21 mouse cellular contexts compared by ENCODE assay signal in the genomic region with DNA sequence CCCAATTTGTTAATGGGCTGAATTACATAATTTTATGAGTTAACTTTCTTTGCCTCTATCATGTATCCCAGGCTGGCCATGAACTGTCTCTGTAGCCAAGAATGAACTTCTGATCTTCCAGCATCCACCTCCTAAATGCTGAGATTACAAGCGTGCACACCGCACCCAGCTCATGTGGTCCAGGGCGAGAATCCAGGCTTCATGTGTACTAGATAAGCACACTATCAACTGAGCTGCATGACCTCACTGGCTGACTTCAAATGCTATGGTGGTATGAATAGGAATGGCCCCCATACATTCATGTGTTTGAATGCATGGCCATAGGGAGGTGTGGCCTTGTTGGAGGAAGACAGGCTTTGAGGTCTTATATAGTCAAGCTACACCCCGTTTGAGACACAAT. TPM values are rescaled to one million over a fixed set of nuclear protein-coding genes. Genes with fewer than 3 reads are reported as not detected.
DNase-seq lines count a peak whose midpoint lies in the region; ATAC-seq and TF ChIP-seq lines count a peak whose summit lies in the region.
"Had no signal": no experiment of that assay in that cellular context is flagged by ENCODE, and none has a peak within 500 bp of the region (broad histone marks: within the 10 kb centered on the region; RNA-seq: fewer than 3 reads in every experiment).

No protein-coding gene starts in this region.

- no peak for TF ChIP-seq RAD21 in MEL (IDR thresholded peaks at IDR 0.05; ENCODE audit: low read depth, low read length)

- H3K4me1 ChIP-seq in MEL (ENCODE audit: control insufficient read depth in 1 of 2, insufficient read depth in 2 of 2, low read length in 2 of 2): no peaks in the 10 kb centered on the region
- peaks cover 18% of the 10 kb centered on the region for H3K4me1 ChIP-seq in liver, embryonic 11.5 days (replicated peaks; ENCODE audit: control insufficient read depth, insufficient read depth, low read length)
- peaks cover 75% of the 10 kb centered on the region for H3K4me1 ChIP-seq in liver, embryonic 15.5 days (replicated peaks)
- peaks cover 7% of the 10 kb centered on the region; the same call in 1 of the 2 replicates for H3K4me1 ChIP-seq in midbrain, embryonic 15.5 days
- H3K4me1 ChIP-seq in intestine, embryonic 16.5 days (ENCODE audit: control insufficient read depth, insufficient read depth, low read length): peaks cover 8% of the 10 kb centered on the region

- no peak overlapping the region for H3K9ac ChIP-seq in MEL (ENCODE audit: control insufficient read depth, low read depth, low read length, poor library complexity, severe bottlenecking)
- no peak overlapping the region for H3K9ac ChIP-seq in liver, embryonic 11.5 days (ENCODE audit: low read depth, low read length)
- no peak overlapping the region for H3K9ac ChIP-seq in liver, embryonic 15.5 days
- no peak overlapping the region for H3K9ac ChIP-seq in midbrain, embryonic 15.5 days
- no peak overlapping the region for H3K9ac ChIP-seq in intestine, embryonic 16.5 days (ENCODE audit: low read depth, low read length)
- H3K9ac ChIP-seq: embryonic facial prominence, embryonic 13.5 days; hindbrain, embryonic 13.5 days had no signal

- H3K4me2 ChIP-seq in liver, embryonic 11.5 days: no peak overlapping the region
- no peak overlapping the region for H3K4me2 ChIP-seq in liver, embryonic 15.5 days
- no peak overlapping the region for H3K4me2 ChIP-seq in midbrain, embryonic 15.5 days
- H3K4me2 ChIP-seq in intestine, embryonic 16.5 days (ENCODE audit: low read depth, low read length): no peak overlapping the region
- H3K4me2 ChIP-seq: embryonic facial prominence, embryonic 13.5 days; hindbrain, embryonic 13.5 days had no signal

- H3K36me3 ChIP-seq in MEL (ENCODE audit: control insufficient read depth in 1 of 2, insufficient read depth in 2 of 2, low read length in 2 of 2): no peaks in the 10 kb centered on the region; a peak in 1 of 4 replicates
- H3K36me3 ChIP-seq in liver, embryonic 11.5 days (ENCODE audit: control insufficient read depth, insufficient read depth, low read length): peaks cover 6% of the 10 kb centered on the region; the same call in 1 of the 2 replicates
- peaks cover 64% of the 10 kb centered on the region for H3K36me3 ChIP-seq in liver, embryonic 15.5 days (replicated peaks)
- 0 out of 2 replicates have a peak, but pooled peaks cover 4% of the 10 kb centered on the region for H3K36me3 ChIP-seq in midbrain, embryonic 15.5 days (replicated peaks)
- 0 out of 2 replicates have a peak, but pooled peaks cover 3% of the 10 kb centered on the region for H3K36me3 ChIP-seq in intestine, embryonic 16.5 days (ENCODE audit: control insufficient read depth, insufficient read depth, low read length)

- no peak overlapping the region for H3K27ac ChIP-seq in MEL (ENCODE audit: control insufficient read depth, low read depth, low read length)
- H3K27ac ChIP-seq in liver, embryonic 11.5 days (ENCODE audit: low read depth, low read length): no peak overlapping the region
- no peak overlapping the region for H3K27ac ChIP-seq in liver, embryonic 15.5 days (replicated peaks)
- no peak overlapping the region for H3K27ac ChIP-seq in midbrain, embryonic 15.5 days
- no peak overlapping the region for H3K27ac ChIP-seq in intestine, embryonic 16.5 days (ENCODE audit: low read length)
- H3K27ac ChIP-seq: embryonic facial prominence, embryonic 13.5 days; forebrain, embryonic 10.5 days; gastrocnemius, adult 2 months; heart, embryonic 10.5 days; hindbrain, embryonic 13.5 days had no signal

- WGBS in liver, embryonic 11.5 days: 85% methylated on average over 4 of the region's 4 CpGs
- WGBS in liver, embryonic 15.5 days (ENCODE audit: insufficient replicate concordance): 43% methylated on average over 4 of the region's 4 CpGs
- 96% methylated on average over 4 of the region's 4 CpGs for WGBS in midbrain, embryonic 15.5 days
- 87% methylated on average over 4 of the region's 4 CpGs for WGBS in intestine, embryonic 16.5 days

- no peaks in the 10 kb centered on the region for H3K27me3 ChIP-seq in MEL (ENCODE audit: control insufficient read depth in 1 of 2, insufficient read depth in 2 of 2, low read length in 2 of 2)
- H3K27me3 ChIP-seq in liver, embryonic 11.5 days (replicated peaks; ENCODE audit: control insufficient read depth, insufficient read depth, low read length): no peaks in the 10 kb centered on the region
- no peaks in the 10 kb centered on the region for H3K27me3 ChIP-seq in liver, embryonic 15.5 days
- no peaks in the 10 kb centered on the region for H3K27me3 ChIP-seq in midbrain, embryonic 15.5 days (replicated peaks)
- H3K27me3 ChIP-seq in intestine, embryonic 16.5 days (replicated peaks; ENCODE audit: control insufficient read depth, insufficient read depth, low read length): no peaks in the 10 kb centered on the region
- H3K27me3 ChIP-seq: embryonic facial prominence, embryonic 13.5 days; hindbrain, embryonic 13.5 days had no signal

- 0 out of 2 replicates have a peak, but pooled peaks have one; percentile 39 for ATAC-seq in liver, embryonic 11.5 days (replicated peaks; ENCODE audit: low FRiP score)
- peak; percentile 40 for ATAC-seq in liver, embryonic 15.5 days (ENCODE audit: insufficient read depth)
- ATAC-seq in megakaryocyte-erythroid progenitor cell, adult 5-6 weeks (replicated peaks; ENCODE audit: low FRiP score, low TSS enrichment, poor library complexity, severe bottlenecking): peak; percentile 81
- ATAC-seq in midbrain, embryonic 15.5 days (replicated peaks): no peak
- no peak for ATAC-seq in intestine, embryonic 16.5 days
- ATAC-seq: CD4-positive, CD25-positive, alpha-beta regulatory T cell, adult 4 months; forebrain, embryonic 14.5 days had no signal

- TF ChIP-seq EP300 in MEL (IDR thresholded peaks at IDR 0.05; ENCODE audit: low read depth in 1 of 2, low read length in 2 of 2): peak in 1 of 2 experiments; percentile 9; a peak in 1 of 4 replicates

- H3K9me3 ChIP-seq in MEL (replicated peaks; ENCODE audit: insufficient read depth, low read length): no peaks in the 10 kb centered on the region
- no peaks in the 10 kb centered on the region for H3K9me3 ChIP-seq in liver, embryonic 11.5 days (ENCODE audit: control insufficient read depth, low read length)
- no peaks in the 10 kb centered on the region for H3K9me3 ChIP-seq in liver, embryonic 15.5 days (replicated peaks)
- H3K9me3 ChIP-seq in midbrain, embryonic 15.5 days: no peaks in the 10 kb centered on the region
- H3K9me3 ChIP-seq in intestine, embryonic 16.5 days (ENCODE audit: control insufficient read depth, low read length): no peaks in the 10 kb centered on the region
- H3K9me3 ChIP-seq: embryonic facial prominence, embryonic 13.5 days; forebrain, embryonic 10.5 days; heart, embryonic 10.5 days; hindbrain, embryonic 13.5 days had no signal

- H3K4me3 ChIP-seq in MEL (ENCODE audit: control insufficient read depth in 1 of 2, insufficient read depth in 1 of 2, low read depth in 2 of 2, low read length in 2 of 2): no peak overlapping the region
- no peak overlapping the region for H3K4me3 ChIP-seq in liver, embryonic 11.5 days (ENCODE audit: low read depth, low read length)
- no peak overlapping the region for H3K4me3 ChIP-seq in liver, embryonic 15.5 days (replicated peaks)
- H3K4me3 ChIP-seq in midbrain, embryonic 15.5 days: no peak overlapping the region
- H3K4me3 ChIP-seq in intestine, embryonic 16.5 days (ENCODE audit: low read length): no peak overlapping the region
- H3K4me3 ChIP-seq: embryonic facial prominence, embryonic 13.5 days; forebrain, embryonic 10.5 days; gastrocnemius, adult 2 months; heart, embryonic 10.5 days; hindbrain, embryonic 13.5 days had no signal

- no peak for TF ChIP-seq CTCF in MEL (IDR thresholded peaks at IDR 0.05 in 2 of 3, conservative IDR thresholded peaks at IDR 0.05 in 1 of 3; ENCODE audit: control insufficient read depth in 1 of 3, insufficient read depth in 1 of 3, low read depth in 2 of 3, low read length in 3 of 3, poor library complexity in 1 of 3, severe bottlenecking in 1 of 3)

- H3K79me2 ChIP-seq in MEL (ENCODE audit: control insufficient read depth, insufficient read depth, low read length, poor library complexity): no peaks in the 10 kb centered on the region

- peak; percentile 29 for DNase-seq in MEL (ENCODE audit: low read depth, low spot score)
- DNase-seq in liver, embryonic 11.5 days (ENCODE audit: low spot score): no peak
- no peak for DNase-seq in lung, postnatal 10 days
- DNase-seq: adrenal gland, postnatal 14 days; B cell, adult 2 months; cerebellum, adult 11-12 months; cerebellum, adult 9-11 months; cerebellum, postnatal 36 days; gastrocnemius, adult 2 months; gastrocnemius, postnatal 25 days; heart, postnatal 10 days had no signal

- no peak for TF ChIP-seq POLR2A in MEL (IDR thresholded peaks at IDR 0.05; ENCODE audit: control insufficient read depth in 1 of 2, insufficient read depth in 1 of 2, low read depth in 1 of 2, low read length in 2 of 2, poor library complexity in 1 of 2)

TF ChIP-seq in MEL, 35 proteins besides CTCF, POLR2A, EP300 and RAD21 (continues in another document):
- TF ChIP-seq RCOR1 (IDR thresholded peaks at IDR 0.05; ENCODE audit: low read depth, low read length): peak; percentile 27; the same call in 1 of the 2 replicates
- TF ChIP-seq TAL1 (IDR thresholded peaks at IDR 0.05; ENCODE audit: low read length): no peak

RNA-seq across cellular contexts. Expression of a gene that starts 10.9 kb away (rescaled TPM):
- 58.1 and 59.7 TPM in 2 replicates for total RNA-seq in MEL (2012; rRNA removed)
- polyA plus RNA-seq in MEL (2012; ENCODE audit: insufficient read depth in 1 of 2, insufficient read length in 2 of 2, low read depth in 1 of 2, low replicate concordance in 2 of 2, missing spikeins in 1 of 2): 10 to 100 TPM in 1 of 2 experiments, not detected in 1; 59.2 TPM
- 126 and 132 TPM in 2 replicates for polyA plus RNA-seq in liver, embryonic 11.5 days (2014; fragmentation: Nextera tagmentation; extraction: Ambion mirVana)
- polyA plus RNA-seq in liver, embryonic 15.5 days (2015; fragmentation: Nextera tagmentation; extraction: Ambion mirVana): 73.8 and 75.2 TPM in 2 replicates
- 49.9 and 55.4 TPM in 2 replicates for total RNA-seq in megakaryocyte-erythroid progenitor cell, adult 5-6 weeks (2014; fragmentation: Nextera tagmentation)
- 58.3 and 68.4 TPM in 2 replicates for total RNA-seq in megakaryocyte-erythroid progenitor cell, adult 5-6 weeks (2017)
- polyA plus RNA-seq in midbrain, embryonic 15.5 days (2015; fragmentation: Nextera tagmentation; extraction: Ambion mirVana): 88.3 and 92.3 TPM in 2 replicates
- polyA plus RNA-seq in intestine, embryonic 16.5 days (2015; fragmentation: Nextera tagmentation; extraction: Ambion mirVana): 104 and 115 TPM in 2 replicates

RNA-seq across cellular contexts. Expression of a gene that starts 36.0 kb away (rescaled TPM):
- 10.3 and 14.7 TPM in 2 replicates for total RNA-seq in MEL (2012; rRNA removed)
- 10 to 100 TPM in 1 of 2 experiments, not detected in 1; 11.6 TPM for polyA plus RNA-seq in MEL (2012; ENCODE audit: insufficient read depth in 1 of 2, insufficient read length in 2 of 2, low read depth in 1 of 2, low replicate concordance in 2 of 2, missing spikeins in 1 of 2)
- 14.8 and 15.2 TPM in 2 replicates for polyA plus RNA-seq in liver, embryonic 11.5 days (2014; fragmentation: Nextera tagmentation; extraction: Ambion mirVana)
- 6.3 and 6.5 TPM in 2 replicates for polyA plus RNA-seq in liver, embryonic 15.5 days (2015; fragmentation: Nextera tagmentation; extraction: Ambion mirVana)
- total RNA-seq in megakaryocyte-erythroid progenitor cell, adult 5-6 weeks (2014; fragmentation: Nextera tagmentation): 5.0 and 5.4 TPM in 2 replicates
- 5.3 and 6.3 TPM in 2 replicates for total RNA-seq in megakaryocyte-erythroid progenitor cell, adult 5-6 weeks (2017)
- polyA plus RNA-seq in midbrain, embryonic 15.5 days (2015; fragmentation: Nextera tagmentation; extraction: Ambion mirVana): 5.1 and 5.2 TPM in 2 replicates
- polyA plus RNA-seq in intestine, embryonic 16.5 days (2015; fragmentation: Nextera tagmentation; extraction: Ambion mirVana): 9.3 and 10.4 TPM in 2 replicates

Comparison
In these comparisons a context has a peak if more than half of its experiments do, and no peak if none do; other contexts are left out.
1. ATAC-seq: peak in liver, embryonic 11.5 days (single experiment), liver, embryonic 15.5 days (single experiment) and megakaryocyte-erythroid progenitor cell, adult 5-6 weeks (single experiment); none in midbrain, embryonic 15.5 days (single experiment) and intestine, embryonic 16.5 days (single experiment).